12 mouse cellular contexts compared by ENCODE assay signal in the genomic region with DNA sequence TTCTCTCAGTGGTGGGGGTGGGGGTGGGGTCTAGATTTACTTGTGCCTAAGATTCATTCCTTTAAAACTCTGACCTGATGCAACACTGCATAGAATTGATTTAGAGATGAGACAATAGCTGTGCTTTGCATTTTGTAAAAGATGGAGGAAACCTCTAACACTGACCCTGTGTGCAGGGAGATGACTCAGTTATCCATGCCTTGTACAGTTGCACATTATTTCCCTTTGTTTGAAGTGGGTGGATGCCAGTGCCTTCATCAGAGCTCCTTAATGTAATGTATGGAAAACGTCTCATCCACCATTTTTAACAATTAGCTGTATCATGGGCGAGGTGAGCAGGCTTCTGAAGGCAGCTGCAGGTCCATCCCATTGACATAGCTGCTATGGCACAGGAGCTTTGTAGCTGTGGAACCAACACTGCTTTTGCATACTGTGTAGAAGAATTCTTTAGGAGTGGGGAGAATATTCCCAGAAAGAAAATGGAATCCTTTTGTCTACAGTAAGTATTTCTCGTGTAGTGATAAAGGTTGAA. TPM values are rescaled to one million over a fixed set of nuclear protein-coding genes. Genes with fewer than 3 reads are reported as not detected.
DNase-seq lines count a peak whose midpoint lies in the region; ATAC-seq and TF ChIP-seq lines count a peak whose summit lies in the region.
"Had no signal": no experiment of that assay in that cellular context is flagged by ENCODE, and none has a peak within 500 bp of the region (broad histone marks: within the 10 kb centered on the region; RNA-seq: fewer than 3 reads in every experiment).

No protein-coding gene starts in this region.

- no peaks in the 10 kb centered on the region for H3K27me3 ChIP-seq in hindbrain, embryonic 12.5 days
- no peaks in the 10 kb centered on the region for H3K27me3 ChIP-seq in midbrain, embryonic 16.5 days (ENCODE audit: control insufficient read depth, insufficient read depth, low read depth, low read length)

- 77% methylated on average over 3 of the region's 3 CpGs for WGBS in hindbrain, embryonic 12.5 days
- 61% methylated on average over 3 of the region's 3 CpGs for WGBS in midbrain, embryonic 16.5 days

- no peak overlapping the region for H3K9ac ChIP-seq in hindbrain, embryonic 12.5 days
- peak overlapping the region; percentile 62 for H3K9ac ChIP-seq in midbrain, embryonic 16.5 days (ENCODE audit: low read depth, low read length)

- DNase-seq in layer of hippocampus, adult 2 months (ENCODE audit: low spot score in 2 of 2), result no peak
- no peak for DNase-seq in layer of hippocampus, adult 8-10 months (ENCODE audit: low spot score in 2 of 2)
- no peak for DNase-seq in ovary, postnatal 10 days (ENCODE audit: low spot score)
- DNase-seq in adrenal gland, adult (ENCODE audit: inconsistent age in 2 of 2, low spot score in 1 of 2), result no peak
- DNase-seq in left cerebral cortex, adult 8-10 months (ENCODE audit: low spot score in 2 of 2), result no peak
- DNase-seq: cerebellum, adult 2 months; kidney, adult 8-10 months; spleen, adult 18-20 months had no signal

- no peaks in the 10 kb centered on the region for H3K36me3 ChIP-seq in hindbrain, embryonic 12.5 days
- no peaks in the 10 kb centered on the region for H3K36me3 ChIP-seq in midbrain, embryonic 16.5 days (ENCODE audit: control insufficient read depth, insufficient read depth, low read length)
- H3K36me3 ChIP-seq: heart, embryonic 10.5 days had no signal

- ATAC-seq in hindbrain, embryonic 12.5 days (ENCODE audit: low FRiP score), result no peak
- peak; percentile 29; the same call in 1 of the 2 replicates for ATAC-seq in midbrain, embryonic 16.5 days

- TF ChIP-seq CTCF in layer of hippocampus, adult 2 months (conservative IDR thresholded peaks at IDR 0.05), result no peak
- TF ChIP-seq CTCF in cortical plate, adult 2 months (IDR thresholded peaks at IDR 0.05; ENCODE audit: extremely low read depth, insufficient read depth, low read length), result no peak

- peak overlapping the region; percentile 93 for H3K27ac ChIP-seq in layer of hippocampus, adult 2 months
- peak overlapping the region; percentile 6; the same call in 1 of the 2 replicates for H3K27ac ChIP-seq in cortical plate, adult 2 months (ENCODE audit: insufficient read depth, low read length)
- H3K27ac ChIP-seq in hindbrain, embryonic 12.5 days, result no peak overlapping the region
- peak overlapping the region; percentile 70 for H3K27ac ChIP-seq in midbrain, embryonic 16.5 days (ENCODE audit: low read length)

- peak overlapping the region; percentile 68 for H3K4me3 ChIP-seq in layer of hippocampus, adult 2 months
- H3K4me3 ChIP-seq in cortical plate, adult 2 months (ENCODE audit: insufficient read depth, low read length), result peak overlapping the region; percentile 78
- H3K4me3 ChIP-seq in hindbrain, embryonic 12.5 days, result no peak overlapping the region
- H3K4me3 ChIP-seq in midbrain, embryonic 16.5 days (ENCODE audit: low read depth, low read length), result peak overlapping the region; percentile 40
- H3K4me3 ChIP-seq: heart, embryonic 10.5 days had no signal

- H3K9me3 ChIP-seq in hindbrain, embryonic 12.5 days (replicated peaks), result no peaks in the 10 kb centered on the region
- no peaks in the 10 kb centered on the region for H3K9me3 ChIP-seq in midbrain, embryonic 16.5 days (replicated peaks; ENCODE audit: control insufficient read depth, low read length, poor library complexity, severe bottlenecking)
- H3K9me3 ChIP-seq: heart, embryonic 10.5 days had no signal

- H3K4me2 ChIP-seq in hindbrain, embryonic 12.5 days (replicated peaks), result 0 out of 2 replicates have a peak overlapping the region, but pooled peaks have one; percentile 3
- peak overlapping the region; percentile 49 for H3K4me2 ChIP-seq in midbrain, embryonic 16.5 days (ENCODE audit: low read length)

- H3K4me1 ChIP-seq in cortical plate, adult 2 months (ENCODE audit: control insufficient read depth, insufficient read depth, low read length), result peaks cover 3% of the 10 kb centered on the region; the same call in 1 of the 2 replicates
- peaks cover 12% of the 10 kb centered on the region for H3K4me1 ChIP-seq in hindbrain, embryonic 12.5 days
- peaks cover 34% of the 10 kb centered on the region for H3K4me1 ChIP-seq in midbrain, embryonic 16.5 days (ENCODE audit: control insufficient read depth, insufficient read depth, low read length)

- TF ChIP-seq POLR2A in cortical plate, adult 2 months (IDR thresholded peaks at IDR 0.05; ENCODE audit: extremely low read depth, insufficient read depth, low read length), result no peak

RNA-seq across cellular contexts. Expression of gene Nup93, which starts 54.1 kb away (rescaled TPM):
- 10 to 100 TPM; 62.9 to 66.3 TPM for total RNA-seq in layer of hippocampus, adult 2 months (2021)
- total RNA-seq in layer of hippocampus, adult 8-10 months (2022), result 10 to 100 TPM; 56.4 to 66.3 (median 63.1) TPM
- 26.5 and 27.2 TPM in 2 replicates for polyA plus RNA-seq in cortical plate, adult 2 months (2012; rRNA removed)
- 80.4 and 85.1 TPM in 2 replicates for polyA plus RNA-seq in hindbrain, embryonic 12.5 days (2016; fragmentation: Nextera tagmentation; extraction: Ambion mirVana)
- 58.6 and 59.1 TPM in 2 replicates for polyA plus RNA-seq in midbrain, embryonic 16.5 days (2015; fragmentation: Nextera tagmentation; extraction: Ambion mirVana)
- 10 to 100 TPM; 48.3 to 54.1 (median 49.8) TPM for total RNA-seq in left cerebral cortex, adult 8-10 months (2022)
